Comparison of ENCODE assay signal across 12 mouse cellular contexts in genomic region chr8:119728351-119728895, GRCm38 (mm10). TPM values are rescaled to one million over a fixed set of nuclear protein-coding genes. Genes with fewer than 3 reads are reported as not detected.
"Had no signal": no experiment of that assay in that cellular context is flagged by ENCODE, and none has a peak within 500 bp of the region (broad histone marks: within the 10 kb centered on the region; RNA-seq: fewer than 3 reads in every experiment).

No protein-coding gene starts in this region.

- DNase-seq: lung, adult 2 months; lung, postnatal 14 days; lung, postnatal 36 days; right cerebral cortex, postnatal 14 days; thymus, adult 2 months; thymus, postnatal 25 days; thymus, postnatal 4 days had no signal

RNA-seq across cellular contexts. Expression of gene Atp2c2, which starts 28.6 kb away (rescaled TPM):
- total RNA-seq: megakaryocyte progenitor cell, adult 5-6 weeks; monocyte, adult 5-6 weeks; neutrophil, adult 5-6 weeks had no signal
- polyA plus RNA-seq: macrophage; midbrain, embryonic 13.5 days had no signal
